Mouse (Mus musculus): ENCODE measurements around the gene Rbfox1.

DNA sequence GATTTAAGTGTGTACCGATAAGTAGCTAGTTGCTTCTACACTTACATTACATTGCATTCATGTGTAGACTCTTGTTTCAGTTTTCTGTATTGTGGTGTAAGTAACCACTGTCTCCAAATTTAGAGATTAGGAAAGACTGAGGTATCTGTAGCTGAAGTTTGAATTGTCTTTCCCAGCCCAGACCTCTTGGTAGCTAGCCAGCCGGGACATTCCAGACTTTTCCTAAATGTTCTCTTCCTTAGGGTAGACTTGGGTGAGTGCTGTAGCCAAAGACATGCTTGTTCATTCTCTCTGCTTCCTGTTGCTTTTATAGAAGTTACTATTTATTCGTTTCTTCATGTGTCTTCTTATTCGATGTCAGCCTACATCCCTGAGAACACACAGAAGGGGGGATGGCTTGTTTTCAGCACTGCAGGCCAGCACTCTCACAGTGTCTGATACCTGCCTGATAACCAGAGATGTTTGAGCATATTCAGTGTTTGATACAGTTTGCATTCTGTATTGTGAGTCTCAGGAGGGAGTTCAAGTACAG lies 538.8 kb downstream of the Rbfox1 start:
- TF ChIP-seq CTCF (IDR thresholded peaks at IDR 0.05; ENCODE audit: low read depth) (no peak), EP300 (optimal IDR thresholded peaks at IDR 0.05) (no peak)
